Mouse (Mus musculus): ENCODE results near the gene Slc7a7.

Gene Slc7a7

GRCm38 (mm10) chr14:54432837-54433830, 15.6 kb upstream of the Slc7a7 start:
- no peak for DNase-seq (ENCODE audit: low read depth, low spot score)

- DNase-seq (ENCODE audit: low read depth, low spot score), result no peak
These were observed 14.7 kb upstream of the Slc7a7 start for GRCm38 (mm10) chr14:54432078-54432836.

GRCm38 (mm10) chr14:54431334-54432077, 13.9 kb upstream of the Slc7a7 start, which contains the start of gene Mmp14:
Mmp14 (plus strand) TSS chr14:54431612.
- peak; percentile 69 for DNase-seq (ENCODE audit: low read depth, low spot score)

- DNase-seq (ENCODE audit: low read depth, low spot score), result no peak
These were observed 13.0 kb upstream of the Slc7a7 start for GRCm38 (mm10) chr14:54430406-54431145.

- DNase-seq (ENCODE audit: low read depth, low spot score), result no peak
These were observed 11.9 kb upstream of the Slc7a7 start for GRCm38 (mm10) chr14:54429332-54430093.

- no peak for DNase-seq (ENCODE audit: low read depth, low spot score)
These were observed 10.8 kb upstream of the Slc7a7 start for GRCm38 (mm10) chr14:54428421-54428820.

GRCm38 (mm10) chr14:54427696-54428095, 10.1 kb upstream of the Slc7a7 start:
- no peak for DNase-seq (ENCODE audit: low read depth, low spot score)

- DNase-seq (ENCODE audit: low read depth, low spot score), result peak; percentile 95
These were observed 9.3 kb upstream of the Slc7a7 start, which contains the start of gene Mrpl52 for GRCm38 (mm10) chr14:54426689-54427398. Mrpl52 (plus strand) TSS chr14:54426909.

- no peak for DNase-seq (ENCODE audit: low read depth, low spot score)
These were observed 8.6 kb upstream of the Slc7a7 start for GRCm38 (mm10) chr14:54426003-54426688.

- no peak for DNase-seq (ENCODE audit: low read depth, low spot score)
These were observed 8.0 kb upstream of the Slc7a7 start for GRCm38 (mm10) chr14:54425540-54425939.

GRCm38 (mm10) chr14:54424634-54425033, 7.1 kb upstream of the Slc7a7 start:
- no peak for DNase-seq (ENCODE audit: low read depth, low spot score)

- no peak for DNase-seq (ENCODE audit: low read depth, low spot score)
These were observed 5.8 kb upstream of the Slc7a7 start for GRCm38 (mm10) chr14:54423406-54423805.

GRCm38 (mm10) chr14:54421014-54421413, 3.4 kb upstream of the Slc7a7 start:
- peak; percentile 68 for DNase-seq (ENCODE audit: low read depth, low spot score)

- no peak for DNase-seq (ENCODE audit: low read depth, low spot score)
These were observed 750 bp downstream of the Slc7a7 start for GRCm38 (mm10) chr14:54416830-54417229.

- DNase-seq (ENCODE audit: low read depth, low spot score), result no peak
These were observed 1.3 kb downstream of the Slc7a7 start for GRCm38 (mm10) chr14:54416229-54416775.

- DNase-seq (ENCODE audit: low read depth, low spot score), result no peak
These were observed 2.1 kb downstream of the Slc7a7 start for GRCm38 (mm10) chr14:54415241-54416020.

GRCm38 (mm10) chr14:54413877-54414700, 3.5 kb downstream of the Slc7a7 start:
- no peak for DNase-seq (ENCODE audit: low read depth, low spot score)
